Mouse (Mus musculus) CH12.LX (cell line): Measurements from ENCODE around the gene Tsks. TPM values are rescaled to one million over a fixed set of nuclear protein-coding genes. Genes with fewer than 3 reads are reported as not detected.

Source experiments
- DNase-seq: peaks from one replicate; pipeline ENCODE4 v3.0.0-alpha.2; 2013; ENCODE audit errors: extremely low read depth
- H3K27ac ChIP-seq: 2 replicates; pipeline ENCODE4 v1.5.1; 2012; ENCODE audit warnings: low read depth, mild to moderate bottlenecking, control low read depth, moderate library complexity; ENCODE audit not compliant: insufficient read depth
- H3K27me3 ChIP-seq: replicated peaks from 2 replicates; pipeline ENCODE3; 2012; ENCODE audit warnings: inconsistent platforms
- H3K36me3 ChIP-seq, 2 experiments: replicated peaks in 1 of 2; 2 replicates each; pipeline versions ENCODE3 to v1.6.1; 2012; ENCODE audit warnings: inconsistent platforms in 1 of 2, low read length in 1 of 2, mild to moderate bottlenecking in 1 of 2, mixed read lengths in 1 of 2, moderate library complexity in 1 of 2; ENCODE audit not compliant: control insufficient read depth in 1 of 2, insufficient read depth in 1 of 2
- H3K4me1 ChIP-seq, 2 experiments: 2 replicates each; pipeline ENCODE4 v1.6.1; 2012; ENCODE audit warnings: inconsistent platforms in 1 of 2, moderate library complexity in 1 of 2; ENCODE audit not compliant: insufficient read depth in 2 of 2, control insufficient read depth in 1 of 2
- H3K4me2 ChIP-seq: 2 replicates; pipeline ENCODE4 v1.6.1; 2012; ENCODE audit warnings: low read depth, mild to moderate bottlenecking, control low read depth; ENCODE audit not compliant: poor library complexity, insufficient read depth, severe bottlenecking
- H3K4me3 ChIP-seq, 3 experiments: fragments of 150-350 bp in 1 of 3; sonication (generic) in 1 of 3; replicated peaks in 1 of 3; 2 replicates each; pipeline versions ENCODE3 to v1.5.1; 2011 to 2012; ENCODE audit warnings: low read depth in 2 of 3, low read length in 2 of 3, mild to moderate bottlenecking in 2 of 3, moderate library complexity in 2 of 3, control low read depth in 1 of 3, improper control_type of control experiment in 1 of 3, inconsistent platforms in 1 of 3, mixed read lengths in 1 of 3; ENCODE audit not compliant: poor library complexity in 1 of 3
- H3K79me2 ChIP-seq: replicated peaks from 2 replicates; pipeline ENCODE4 v1.6.1; 2012; ENCODE audit warnings: mild to moderate bottlenecking, moderate library complexity; ENCODE audit not compliant: control insufficient read depth, poor library complexity, insufficient read depth, severe bottlenecking; ENCODE audit errors: extremely low read depth
- H3K9ac ChIP-seq: 2 replicates; pipeline ENCODE4 v1.6.1; 2012; ENCODE audit warnings: low read depth, mild to moderate bottlenecking, control low read depth, moderate library complexity; ENCODE audit not compliant: insufficient read depth
- H3K9me3 ChIP-seq: replicated peaks from 2 replicates; pipeline ENCODE3; 2012; ENCODE audit warnings: low read length, inconsistent platforms, mixed read lengths
- BHLHE40 ChIP-seq: IDR thresholded peaks from 2 replicates; pipeline ENCODE4 v1.6.1; 2011; ENCODE audit warnings: mild to moderate bottlenecking, low read depth, low read length, improper control_type of control experiment
- E2F4 ChIP-seq: IDR thresholded peaks from 2 replicates; pipeline ENCODE4 v1.6.1; 2011; ENCODE audit warnings: low read depth, low read length, improper control_type of control experiment; ENCODE audit not compliant: insufficient replicate concordance
- ELF1 ChIP-seq: IDR thresholded peaks from 2 replicates; pipeline ENCODE4 v1.6.1; 2014; ENCODE audit warnings: low read depth, mild to moderate bottlenecking, inconsistent platforms, low read length, improper control_type of control experiment
- ETS1 ChIP-seq: conservative IDR thresholded peaks from 2 replicates; pipeline ENCODE4 v1.6.1; 2012; ENCODE audit warnings: low read depth, mild to moderate bottlenecking, inconsistent platforms, low read length, improper control_type of control experiment, moderate library complexity
- GABPA ChIP-seq: IDR thresholded peaks from 2 replicates; pipeline ENCODE4 v1.6.1; 2012; ENCODE audit warnings: low read depth, low read length, improper control_type of control experiment, inconsistent platforms; ENCODE audit not compliant: insufficient replicate concordance
- IRF4 ChIP-seq: IDR thresholded peaks from 2 replicates; pipeline ENCODE4 v1.6.1; 2014; ENCODE audit warnings: low read depth, mild to moderate bottlenecking, inconsistent platforms, low read length, improper control_type of control experiment
- JUN ChIP-seq: IDR thresholded peaks from 2 replicates; pipeline ENCODE4 v1.6.1; 2011; ENCODE audit warnings: low read depth, mild to moderate bottlenecking, low read length, improper control_type of control experiment, moderate library complexity; ENCODE audit not compliant: insufficient read depth
- KAT2A ChIP-seq: IDR thresholded peaks from 2 replicates; pipeline ENCODE4 v1.6.1; 2012; ENCODE audit warnings: low read length, improper control_type of control experiment, inconsistent platforms; ENCODE audit not compliant: insufficient replicate concordance
- MAFK ChIP-seq: IDR thresholded peaks from 2 replicates; pipeline ENCODE4 v1.6.1; 2011; ENCODE audit warnings: low read length, improper control_type of control experiment; ENCODE audit not compliant: insufficient replicate concordance
- MAX ChIP-seq: IDR thresholded peaks from 2 replicates; pipeline ENCODE4 v1.6.1; 2011; ENCODE audit warnings: low read length, improper control_type of control experiment
- MAZ ChIP-seq: IDR thresholded peaks from 2 replicates; pipeline ENCODE4 v1.6.1; 2012; ENCODE audit warnings: low read depth, mild to moderate bottlenecking, inconsistent platforms, low read length, improper control_type of control experiment, moderate library complexity
- MEF2A ChIP-seq: IDR thresholded peaks from 2 replicates; pipeline ENCODE4 v1.6.1; 2014; ENCODE audit warnings: low read depth, mild to moderate bottlenecking, inconsistent platforms, low read length, improper control_type of control experiment, borderline replicate concordance
- PAX5 ChIP-seq: IDR thresholded peaks from 2 replicates; pipeline ENCODE4 v1.6.1; 2012; ENCODE audit warnings: low read length, inconsistent platforms, mixed read lengths
- POLR2AphosphoS2 ChIP-seq: IDR thresholded peaks from 2 replicates; pipeline ENCODE4 v1.6.1; 2011; ENCODE audit warnings: low read depth, low read length, improper control_type of control experiment
- SIN3A ChIP-seq: IDR thresholded peaks from 2 replicates; pipeline ENCODE4 v1.6.1; 2012; ENCODE audit warnings: low read length, improper control_type of control experiment, inconsistent platforms
- SMC3 ChIP-seq: IDR thresholded peaks from 2 replicates; pipeline ENCODE4 v1.6.1; 2011; ENCODE audit warnings: low read depth, low read length, improper control_type of control experiment
- TBP ChIP-seq: conservative IDR thresholded peaks from 2 replicates; pipeline ENCODE4 v1.6.1; 2011; ENCODE audit warnings: low read depth, low read length, improper control_type of control experiment
- USF2 ChIP-seq: conservative IDR thresholded peaks from 2 replicates; pipeline ENCODE4 v1.6.1; 2011; ENCODE audit warnings: low read depth, low read length, improper control_type of control experiment
- ZC3H11A ChIP-seq: IDR thresholded peaks from 2 replicates; pipeline ENCODE4 v1.6.1; 2012; ENCODE audit warnings: low read depth, mild to moderate bottlenecking, inconsistent platforms, low read length, improper control_type of control experiment
- ZMIZ1 ChIP-seq: IDR thresholded peaks from 2 replicates; pipeline ENCODE4 v1.6.1; 2012; ENCODE audit warnings: low read depth, mild to moderate bottlenecking, inconsistent platforms, low read length, improper control_type of control experiment
- dilution Hi-C: fragments of 300-500 bp; cut with MboI; formaldehyde crosslinking; loops from 2 replicates; pipeline ENCODE4 v1.14.3; 2020; ENCODE audit warnings: low sequenced_read_pairs; ENCODE audit not compliant: extremely low pct_unique_long_range_greater_than_20kb, extremely low pct_ligation_motif_present
- in situ Hi-C: fragments of 300-500 bp; cut with MboI; formaldehyde crosslinking; loops from 3 replicates; pipeline ENCODE4 v1.14.3; 2019; ENCODE audit warnings: low sequenced_read_pairs, low pct_ligation_motif_present, low pct_unique_long_range_greater_than_20kb, mixed read lengths
- polyA plus RNA-seq: library from polyadenylated mRNA; unstranded; fragments of >175 nt; gene quantifications from 2 replicates; pipeline ENCODE4 v1.2.1, GENCODE M21; 2012; ENCODE audit warnings: low read depth; ENCODE audit not compliant: insufficient read length
- total RNA-seq, 2 experiments: library from RNA; depleted of rRNA; stranded (reverse); fragments of 300-350 nt in 1 of 2; fragments of >200 nt in 1 of 2; gene quantifications; 2 replicates each; pipeline ENCODE4 v1.2.3; 2012 to 2014

Gene Tsks
- total and polyA plus RNA-seq, 3 experiments, result not detected

DNA sequence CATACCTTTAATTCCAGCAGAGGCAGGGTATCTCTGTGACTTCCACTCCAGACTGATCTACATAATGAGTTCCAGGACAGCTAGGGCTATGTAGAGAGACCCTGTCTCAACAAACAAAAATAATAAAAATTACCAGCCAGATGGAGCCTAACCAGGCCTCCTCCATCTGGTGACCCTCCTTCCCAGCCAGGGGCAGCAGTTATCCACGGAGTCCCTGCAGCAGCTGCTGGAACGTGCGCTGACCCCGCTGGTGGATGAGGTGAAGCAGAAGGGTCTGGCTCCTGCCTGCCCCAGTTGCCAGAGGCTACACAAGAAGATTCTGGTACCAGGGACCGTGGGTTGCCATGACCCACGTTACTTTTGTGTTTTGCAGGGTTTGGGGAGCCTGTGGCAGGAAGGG, 13.3 kb downstream of the Tsks start:
- peaks cover 6 to 30% of the 10 kb centered on the region in 2 experiments for H3K4me1 ChIP-seq
- no peaks in the 10 kb centered on the region for H3K79me2 ChIP-seq
- no peak overlapping the region for H3K27ac ChIP-seq
- H3K4me2 ChIP-seq, result no peak overlapping the region
- TF ChIP-seq E2F4, result no peak
- TF ChIP-seq ELF1, result no peak
- TF ChIP-seq ZC3H11A, result no peak
- no peak for TF ChIP-seq JUN
- no peak for TF ChIP-seq USF2
- no peak for TF ChIP-seq MEF2A
- no peak for TF ChIP-seq GABPA
- TF ChIP-seq PAX5, result no peak
- no peak for TF ChIP-seq SIN3A
- TF ChIP-seq TBP, result no peak
- no peak for TF ChIP-seq BHLHE40
- TF ChIP-seq ZMIZ1, result no peak
- TF ChIP-seq KAT2A, result no peak
- no peak for TF ChIP-seq MAZ
- dilution Hi-C loops (no loop called here), in situ Hi-C loops (loop anchor here (10.0 kb wide), 2 partner anchors 101 to 211 kb away; partner anchors contain the start of genes Pnkp and Vrk3)
- no peak overlapping the region for H3K4me3 ChIP-seq
- no peak for DNase-seq
- H3K27me3 ChIP-seq, result peaks cover 13% of the 10 kb centered on the region
- peaks cover 0 to 37% of the 10 kb centered on the region in 2 experiments for H3K36me3 ChIP-seq
- H3K9ac ChIP-seq, result no peak overlapping the region
- H3K9me3 ChIP-seq, result no peaks in the 10 kb centered on the region

DNA sequence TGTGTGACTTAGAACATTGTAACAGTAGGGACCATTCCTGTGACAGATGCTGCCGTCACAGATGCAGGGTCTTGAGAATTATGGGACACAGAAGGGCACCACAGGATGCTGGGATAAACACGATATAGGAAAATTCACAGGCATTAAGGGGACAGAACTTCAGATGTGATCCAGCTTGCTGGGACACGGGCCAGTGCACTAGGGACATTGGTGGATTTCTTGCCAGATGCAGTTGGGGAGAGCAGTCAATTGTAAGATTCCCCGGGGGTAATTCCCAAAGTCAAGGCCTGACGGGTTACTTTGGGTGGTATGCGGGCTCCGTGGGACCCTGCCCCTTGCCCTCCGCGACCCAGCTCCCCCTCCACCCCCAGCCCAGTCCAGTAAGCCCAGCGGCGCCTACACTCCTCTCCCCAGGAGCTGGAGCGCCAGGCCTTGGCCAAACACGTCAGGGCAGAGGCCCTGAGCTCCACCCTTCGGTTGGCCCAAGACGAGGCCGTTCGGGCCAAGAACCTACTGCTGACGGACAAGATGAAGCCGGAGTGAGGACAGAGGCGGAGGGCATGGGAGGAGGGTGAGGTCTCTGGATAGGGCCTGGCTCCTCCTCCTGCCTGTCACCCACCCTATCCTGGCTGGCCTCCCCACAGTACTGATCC, 14.3 kb downstream of the Tsks start:
- TF ChIP-seq ETS1, result no peak
- TF ChIP-seq MAX, result no peak
- TF ChIP-seq PAX5, result no peak
- TF ChIP-seq IRF4, result no peak
- TF ChIP-seq SMC3, result no peak
- no peak for TF ChIP-seq USF2
- TF ChIP-seq E2F4, result no peak
- TF ChIP-seq POLR2AphosphoS2, result no peak
- no peak for TF ChIP-seq MAFK
- no peak for TF ChIP-seq GABPA
- TF ChIP-seq BHLHE40, result no peak
- TF ChIP-seq, all 38 proteins: peak for 0
- no peak overlapping the region for H3K4me3 ChIP-seq
- H3K79me2 ChIP-seq, result no peaks in the 10 kb centered on the region
- dilution Hi-C loops (no loop called here), in situ Hi-C loops (loop anchor here (10.0 kb wide), 2 partner anchors 103 to 213 kb away; partner anchors contain the start of genes Pnkp and Vrk3)
- H3K4me2 ChIP-seq, result no peak overlapping the region
- H3K9ac ChIP-seq, result no peak overlapping the region
- no peaks in the 10 kb centered on the region for H3K9me3 ChIP-seq
- H3K4me1 ChIP-seq, result peaks cover 9 to 26% of the 10 kb centered on the region in 2 experiments
- H3K36me3 ChIP-seq, result peaks cover 0 to 47% of the 10 kb centered on the region in 2 experiments
- H3K27ac ChIP-seq, result no peak overlapping the region
- DNase-seq, result no peak
- H3K27me3 ChIP-seq, result peaks cover 5% of the 10 kb centered on the region
